Mouse (Mus musculus): ENCODE measurements at regions not wholly inside any gene's neighbourhood (a gene's known extent, or its start where the extent isn't known, plus 50 kb on each side); places are given as distances from the start of the nearest gene placed in this dataset.

DNA sequence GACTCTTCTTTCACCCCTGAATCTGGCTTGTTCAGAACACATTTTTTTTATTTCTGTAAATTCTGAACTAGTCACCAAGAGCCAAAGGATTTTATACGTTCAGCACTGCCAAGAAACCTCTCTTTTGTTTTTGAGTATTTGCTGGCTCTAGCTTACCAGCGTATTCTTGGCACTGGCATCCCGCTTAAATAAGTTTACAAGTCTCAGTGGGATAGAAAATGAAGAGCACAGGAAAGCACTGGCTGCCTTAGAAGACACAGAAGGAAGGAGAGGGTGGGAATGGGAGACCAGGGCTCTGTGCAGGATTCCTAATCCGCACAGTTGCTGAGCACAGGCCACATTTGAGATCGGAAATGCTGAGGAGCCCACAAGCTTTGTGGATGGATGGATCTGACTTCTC lies 306.7 kb upstream of the Klhl29 start:
- TF ChIP-seq POLR2A (IDR thresholded peaks at IDR 0.05; ENCODE audit: low read depth, low read length) (no peak), CTCF (IDR thresholded peaks at IDR 0.05; ENCODE audit: borderline replicate concordance, insufficient read depth, low read length) (no peak)
